Mouse (Mus musculus) ES-Bruce4 (cell line): ENCODE results near the gene Esyt2.

ENCODE experiments used
- CTCF ChIP-seq: IDR thresholded peaks from one replicate; pipeline ENCODE4 v1.8.1; 2011; ENCODE audit warnings: low read depth, low read length
- EP300 ChIP-seq: IDR thresholded peaks from 2 replicates; pipeline ENCODE4 v1.6.1; 2011; ENCODE audit warnings: low read depth, low read length; ENCODE audit not compliant: insufficient read depth
- POLR2A ChIP-seq: IDR thresholded peaks from one replicate; pipeline ENCODE4 v1.8.1; 2011; ENCODE audit warnings: low read length; ENCODE audit not compliant: insufficient read depth

- TF ChIP-seq POLR2A: no peak
- TF ChIP-seq CTCF: no peak
- TF ChIP-seq EP300: no peak
These were observed 45.6 kb upstream of the Esyt2 start for GRCm38 (mm10) chr12:116235356-116235755.
